Mouse (Mus musculus) telencephalon, adult 2 months (tissue): Measurements from ENCODE around the gene Yipf4.
A peak's percentile ranks its signal among the peaks of the same experiment; 100 is the strongest.
"Not testable (repeated sequence)": the region's sequence is repeated elsewhere in the genome, so short reads cannot be mapped to it uniquely, and the experiment has no call there.

ENCODE experiments used
- DNase-seq: peaks from one replicate; pipeline ENCODE4 v3.0.0-alpha.2; 2011; ENCODE audit warnings: low read depth, low spot score

The Yipf4 gene

DNA sequence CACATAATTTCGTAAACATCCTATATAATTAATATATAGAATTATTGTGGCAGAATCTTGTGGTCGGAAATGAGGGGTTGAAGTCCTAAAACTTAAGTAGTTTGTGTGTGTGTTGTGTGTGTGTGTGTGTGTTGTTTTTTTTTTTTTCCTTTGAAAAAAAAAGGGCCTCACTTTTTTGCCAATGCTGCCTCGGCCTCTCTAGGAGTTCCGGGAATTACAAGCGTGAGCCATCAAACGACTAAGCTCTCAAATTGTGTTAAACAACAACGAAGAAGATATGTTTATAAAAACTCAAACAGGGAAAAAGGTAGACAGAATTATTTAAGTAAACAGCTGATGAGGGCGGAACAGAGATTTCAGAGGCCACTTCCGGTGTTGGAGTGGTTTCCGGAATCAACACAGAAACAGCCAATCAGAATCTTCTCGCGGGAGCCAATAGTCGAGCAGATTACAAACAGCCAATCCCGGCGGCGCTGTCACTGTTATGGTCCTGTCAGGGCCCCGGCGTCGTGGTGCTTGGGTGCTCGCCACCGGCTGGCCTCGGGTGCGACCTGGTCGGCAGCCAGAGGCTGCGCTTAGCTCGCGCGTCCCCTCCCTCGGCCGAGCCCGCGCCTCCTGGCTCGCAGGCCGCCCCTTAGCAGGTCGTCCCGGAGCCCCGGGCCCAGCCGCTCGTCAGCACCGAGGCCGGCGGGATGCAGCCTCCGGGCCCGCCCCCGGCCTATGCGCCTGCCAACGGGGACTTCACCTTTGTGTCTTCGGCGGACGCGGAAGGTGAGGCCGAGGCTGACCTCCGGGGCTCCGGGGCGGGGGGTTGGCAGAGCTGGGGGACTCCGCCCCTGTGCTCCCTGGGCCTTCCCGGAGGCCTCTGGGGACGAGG lies at the start of gene Yipf4:
Yipf4 (plus strand) TSS at position 470 of the 877 bp plus-strand sequence.
- DNase-seq = peak; percentile 96

DNA sequence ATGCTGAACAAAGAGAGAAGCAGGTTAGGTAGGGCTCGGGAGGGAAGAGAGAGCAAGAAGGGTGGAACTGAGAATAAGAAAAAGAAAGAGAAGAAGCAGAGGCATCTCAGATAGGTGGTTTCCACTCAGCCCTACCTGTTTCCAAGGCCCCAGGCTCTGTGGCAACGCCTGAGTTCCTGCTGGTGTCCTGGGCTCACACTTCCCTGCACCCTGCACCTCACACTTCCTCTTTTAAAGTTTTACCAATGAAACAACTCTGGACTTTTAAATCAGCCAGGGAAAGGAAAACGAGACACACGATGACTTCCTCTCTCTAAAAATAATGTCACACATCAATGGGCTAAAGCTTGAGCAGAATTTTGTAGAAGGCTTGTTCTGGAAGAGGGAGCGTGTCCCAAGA lies 48.8 kb upstream of the Yipf4 start:
- no peak for DNase-seq

DNA sequence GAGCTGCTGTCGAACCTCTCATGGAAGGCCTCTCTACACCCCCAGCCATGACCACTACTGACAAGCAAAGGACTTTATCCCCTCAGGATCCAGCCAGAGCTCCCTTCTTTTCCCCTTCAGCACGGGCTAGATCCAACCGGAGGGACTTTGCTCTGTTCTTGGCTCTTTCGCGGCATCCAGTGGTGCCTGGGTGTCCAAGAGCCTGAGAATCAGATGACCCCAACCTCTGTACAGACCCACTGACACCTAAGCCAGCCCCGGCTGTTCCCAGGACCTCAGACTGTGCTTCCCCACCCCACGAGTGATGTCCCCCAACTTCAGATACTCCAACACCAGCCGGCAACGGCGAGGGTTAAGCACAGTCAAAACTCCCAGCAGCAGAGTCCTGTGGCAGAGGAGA lies 39.5 kb upstream of the Yipf4 start:
- no peak for DNase-seq

DNA sequence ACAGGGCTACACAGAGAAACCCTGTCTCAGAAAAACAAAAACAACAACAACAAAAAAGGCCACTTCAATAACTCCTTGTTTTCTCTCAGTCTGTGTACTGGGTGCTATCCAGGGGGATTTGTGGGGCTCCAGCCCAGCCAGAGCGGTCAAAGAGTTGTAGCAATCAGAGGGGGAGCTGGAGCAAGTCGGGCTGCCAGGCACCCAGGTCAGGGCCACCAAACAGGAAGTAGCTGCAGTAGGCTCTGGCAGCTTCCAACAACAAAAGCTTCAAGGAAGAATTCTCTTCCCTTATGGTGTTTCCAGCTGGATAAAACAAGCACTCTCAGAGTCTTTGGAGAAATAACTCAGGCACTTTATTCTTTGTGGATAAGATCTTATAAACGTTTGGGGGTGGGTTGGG lies 35.4 kb upstream of the Yipf4 start:
- no peak for DNase-seq

DNA sequence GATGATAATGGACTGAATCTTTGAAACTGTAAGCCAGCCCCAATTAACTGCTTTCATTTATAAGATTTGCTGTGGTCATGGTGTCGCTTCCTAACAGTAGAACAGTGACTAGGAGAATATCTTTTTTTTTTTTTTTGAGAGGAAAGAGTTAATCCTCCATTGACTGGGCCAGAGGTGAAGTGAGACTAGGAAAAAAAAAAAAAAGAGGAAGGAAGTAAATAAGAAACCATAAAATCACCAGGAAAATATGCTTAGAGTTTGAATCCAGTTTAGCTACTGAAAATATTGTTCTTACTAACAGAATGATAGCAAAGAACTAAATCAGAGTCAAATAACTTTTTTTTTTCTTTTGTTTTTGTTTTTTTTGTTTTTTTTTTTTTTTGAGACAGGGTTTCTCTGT lies 34.6 kb upstream of the Yipf4 start:
- DNase-seq = no peak

DNA sequence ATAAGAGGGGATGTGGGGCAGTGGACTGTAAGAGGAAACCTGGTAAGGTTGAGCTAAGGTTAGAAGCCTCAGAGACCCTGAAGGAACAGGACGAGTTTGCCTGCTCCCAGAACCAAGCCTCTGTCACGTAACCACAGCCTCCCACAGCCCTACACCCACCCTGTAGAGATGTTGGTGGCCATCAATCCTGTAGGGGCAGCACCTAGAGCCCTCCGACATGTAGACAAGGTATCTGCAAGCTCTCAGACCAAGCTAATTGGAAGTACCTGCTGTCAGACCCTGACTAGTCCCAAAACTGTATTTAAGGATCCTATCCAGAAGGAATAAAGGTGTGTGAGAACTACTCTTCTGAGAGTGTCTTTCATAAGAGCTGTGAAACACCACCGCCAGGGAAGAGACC lies 33.9 kb upstream of the Yipf4 start:
- DNase-seq = no peak

DNA sequence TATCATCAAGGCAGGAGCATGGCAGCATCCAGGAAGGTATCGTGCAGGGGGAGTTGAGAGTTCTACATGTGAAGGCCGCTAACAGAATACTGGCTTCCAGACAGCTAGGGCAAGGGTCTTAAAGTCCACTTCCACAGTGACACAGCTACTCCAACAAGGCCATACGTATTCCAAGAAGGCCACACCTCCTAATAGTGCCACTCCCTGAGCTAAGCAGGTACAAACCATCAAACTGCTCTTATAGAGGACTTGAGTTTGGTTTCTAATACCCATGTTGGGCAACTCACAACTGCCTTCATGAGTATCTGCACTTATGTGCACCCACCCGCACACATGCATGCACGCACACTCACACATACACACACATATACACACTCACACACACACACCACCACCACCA lies 32.5 kb upstream of the Yipf4 start:
- DNase-seq = no peak

DNA sequence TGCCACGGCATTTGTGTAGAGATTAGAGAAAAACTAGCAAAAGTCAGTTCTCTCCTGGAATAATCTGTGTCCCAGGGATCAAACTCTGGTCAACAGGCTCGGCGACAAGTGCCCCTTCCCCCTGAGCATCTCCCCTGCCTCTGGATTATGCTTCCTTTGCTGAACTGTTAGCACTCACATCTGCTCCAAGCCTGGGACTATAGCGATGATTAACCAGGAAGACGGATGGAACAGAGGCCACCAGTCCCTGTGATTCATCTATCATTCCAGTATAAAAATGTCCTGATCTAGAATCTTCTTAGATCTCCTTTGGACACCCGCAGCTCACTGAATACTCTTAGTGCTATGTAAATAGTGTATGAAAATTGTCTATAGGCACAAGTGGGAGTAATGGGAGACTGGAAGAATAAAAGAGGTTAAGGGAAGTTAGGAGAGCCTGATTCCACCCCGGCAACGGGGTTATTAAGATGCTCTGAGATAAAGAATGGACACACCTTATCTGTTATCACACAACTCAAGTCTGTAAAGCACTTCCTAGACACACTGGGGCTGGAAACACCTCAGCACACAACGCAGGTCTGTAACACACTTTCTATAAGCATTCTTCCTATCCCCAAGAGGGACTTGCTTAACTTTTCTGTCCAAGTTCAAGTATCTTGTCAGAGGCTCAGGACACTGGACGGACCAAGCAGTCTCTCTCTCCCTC lies 31.2 kb upstream of the Yipf4 start:
- no peak for DNase-seq

DNA sequence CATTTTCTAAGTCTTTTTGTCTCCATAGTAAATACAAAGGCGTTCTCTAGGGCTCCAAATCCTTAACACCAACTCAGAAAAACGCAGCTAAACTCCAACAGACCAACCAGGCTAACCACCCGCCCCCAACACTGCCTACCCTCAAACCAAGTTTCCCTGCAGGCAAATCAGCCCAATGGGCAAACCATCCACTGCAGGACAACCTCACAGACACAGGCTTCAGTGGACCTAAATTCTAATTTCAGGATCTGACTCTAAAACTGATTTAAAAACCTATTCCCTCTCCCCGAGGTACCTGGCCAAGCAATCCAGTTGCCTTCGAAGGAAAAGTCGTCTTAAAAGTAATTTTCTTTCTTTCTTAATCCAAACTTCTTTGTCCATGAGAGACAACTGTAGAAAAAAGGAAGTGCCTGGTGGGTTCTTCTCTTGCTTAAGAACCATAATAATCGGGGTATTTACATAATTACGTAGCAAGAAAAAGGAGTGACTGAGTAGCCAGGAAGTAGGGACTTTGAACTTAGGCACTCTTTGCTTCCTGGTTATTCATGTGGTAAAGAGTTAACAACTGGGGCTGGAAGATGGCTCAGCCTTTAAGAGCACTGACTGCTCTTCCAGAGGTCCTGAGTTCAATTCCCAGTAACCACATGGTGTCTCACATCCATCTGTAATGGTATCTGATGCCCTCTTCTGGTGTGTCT lies 30.4 kb upstream of the Yipf4 start, which contains the start of gene Nlrc4:
Nlrc4 (minus strand) TSS at position 432 of the 698 bp plus-strand sequence.
- no peak for DNase-seq

DNA sequence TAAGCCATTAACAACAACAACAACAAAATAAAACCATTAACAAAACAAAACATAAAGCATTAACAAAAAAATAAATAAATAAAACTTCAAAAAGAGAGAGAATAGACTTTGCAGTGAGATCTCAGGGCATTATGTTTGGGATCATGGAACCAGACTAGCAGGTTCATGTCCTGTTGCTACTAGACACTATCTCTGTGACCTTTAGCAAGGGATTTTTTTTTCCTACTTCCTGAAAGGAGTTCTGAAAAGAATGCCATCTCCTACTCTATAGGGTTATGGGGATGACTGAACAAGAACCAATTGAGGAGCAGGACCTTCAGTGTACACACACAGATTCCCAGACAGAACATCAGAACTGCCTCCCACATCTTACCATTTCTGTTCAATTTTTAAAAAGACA lies 25.8 kb upstream of the Yipf4 start:
- no peak for DNase-seq

DNA sequence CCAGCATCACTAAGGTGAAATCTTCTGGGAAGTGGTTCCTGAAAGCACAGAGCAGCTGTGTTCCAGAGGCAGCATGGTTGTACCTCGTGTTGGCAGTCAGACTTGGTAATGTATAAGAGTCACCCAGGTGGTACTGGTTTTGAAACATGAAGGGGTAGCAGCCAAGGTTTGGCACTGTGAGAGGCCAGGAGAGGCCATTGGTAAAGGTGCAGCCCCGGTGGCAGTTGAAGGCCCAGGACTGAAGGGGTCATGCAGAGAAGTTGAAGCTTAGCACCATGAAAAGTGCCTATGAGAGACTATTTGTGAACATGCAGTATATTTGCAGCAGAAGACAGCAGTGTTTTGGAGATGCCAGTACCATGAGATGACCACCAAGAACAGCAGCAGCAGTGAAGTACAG lies 21.3 kb upstream of the Yipf4 start:
- DNase-seq = not testable (repeated sequence)

DNA sequence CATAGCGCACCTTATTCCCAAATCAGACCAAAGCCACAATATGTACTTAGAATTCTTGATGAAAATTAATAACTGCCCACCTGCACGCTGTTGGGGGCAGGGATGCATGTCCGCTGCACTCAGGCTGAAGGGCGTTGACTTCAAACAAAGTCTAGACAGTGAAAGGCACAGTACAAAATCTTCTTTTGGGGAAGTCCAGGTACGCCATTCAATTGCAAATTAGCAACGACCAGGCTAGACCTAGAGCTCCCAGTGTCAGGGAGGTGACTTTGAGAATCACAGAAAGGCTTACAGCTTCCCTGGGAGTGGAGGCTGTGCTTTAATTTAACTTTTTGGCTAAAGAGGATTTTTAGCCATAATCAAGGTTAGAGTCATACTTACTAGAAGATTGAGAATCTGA lies 19.2 kb upstream of the Yipf4 start:
- DNase-seq = not testable (repeated sequence)

DNA sequence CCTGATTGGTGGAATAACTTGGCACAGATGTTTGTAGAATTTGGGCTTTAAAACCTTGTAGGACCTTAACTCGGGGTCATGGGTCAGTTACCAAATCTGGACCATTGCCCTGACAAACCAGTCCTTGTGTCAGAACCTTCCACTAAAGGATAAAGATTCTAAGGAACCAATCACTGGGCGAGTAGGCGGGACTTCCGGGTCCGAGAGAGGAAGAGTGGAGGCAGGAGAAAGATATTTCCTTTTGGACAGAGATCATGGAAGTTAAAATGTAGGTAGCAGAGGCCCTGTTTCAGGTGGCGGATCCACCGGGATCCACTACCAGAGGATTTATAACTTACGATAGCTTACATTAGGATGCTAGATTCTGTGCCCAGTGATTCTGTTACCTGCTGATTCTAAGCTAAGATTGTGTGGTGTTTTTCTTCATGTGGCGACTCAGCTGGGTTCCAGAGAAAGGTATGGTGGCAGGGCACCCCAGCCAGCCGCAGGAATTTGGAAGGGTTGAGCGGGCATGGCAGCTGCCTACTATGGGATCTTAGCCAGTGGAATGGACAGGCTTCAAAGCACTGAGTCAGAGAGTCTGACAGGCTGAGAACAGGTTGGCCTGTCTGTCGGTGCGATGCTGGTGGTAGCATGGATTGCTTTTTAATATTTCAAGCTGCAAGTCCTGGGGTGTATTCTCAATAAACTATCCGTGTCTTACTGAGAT lies 8.8 kb upstream of the Yipf4 start:
- DNase-seq = no peak

DNA sequence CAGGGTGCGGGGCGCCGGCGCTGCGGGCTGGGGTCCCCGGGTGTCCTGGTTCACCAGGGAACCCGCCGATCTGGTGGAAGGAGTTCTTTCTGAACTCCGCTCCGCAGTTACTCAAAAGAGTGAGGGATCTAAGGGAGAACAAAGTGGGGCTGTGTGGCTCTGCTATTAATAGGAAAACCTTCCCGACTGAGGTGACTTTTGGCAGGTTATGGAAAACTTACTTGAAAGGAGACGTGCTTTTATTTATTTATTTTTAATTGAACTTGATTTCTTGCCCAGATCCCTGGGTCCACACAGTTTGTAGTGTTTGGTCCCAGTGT lies 568 bp downstream of the Yipf4 start:
- no peak for DNase-seq

DNA sequence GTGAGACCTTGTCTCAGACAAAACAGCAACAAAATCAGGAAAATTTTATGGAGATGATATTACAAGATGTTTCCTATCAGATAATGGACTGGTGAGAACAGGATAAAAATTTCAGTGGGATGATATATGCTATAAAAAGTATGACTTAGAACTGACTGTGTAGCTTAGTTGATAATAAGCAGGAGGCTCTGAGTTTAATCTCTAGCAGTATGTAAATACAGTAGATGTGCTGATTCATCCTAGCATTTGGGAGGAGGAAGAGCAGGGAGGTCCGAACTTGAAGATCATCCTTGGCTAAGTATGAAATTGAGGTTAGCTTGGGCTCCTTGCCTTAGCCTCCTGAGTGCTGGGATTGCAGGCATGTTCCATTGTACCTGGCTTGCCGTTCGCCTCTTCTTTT lies 2.3 kb downstream of the Yipf4 start:
- no peak for DNase-seq

DNA sequence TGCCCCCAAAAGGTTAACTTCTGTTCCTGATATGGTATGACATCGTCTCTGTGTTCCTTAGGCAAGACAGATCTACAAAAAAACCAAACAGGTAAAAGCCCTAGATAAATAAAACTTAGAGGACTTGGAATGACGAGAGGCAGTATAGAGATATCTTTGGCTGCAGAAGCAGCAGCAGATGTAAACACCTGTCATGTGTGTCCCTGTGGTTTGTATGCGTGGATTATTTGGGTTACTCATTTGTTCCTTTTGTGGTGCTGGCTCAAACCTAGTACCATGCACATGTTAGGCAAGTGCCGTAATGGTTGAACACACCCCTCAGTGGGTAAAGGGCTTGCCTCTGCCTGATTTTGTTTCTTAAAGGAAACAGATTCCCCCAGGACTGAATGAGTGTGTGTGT lies 10.9 kb downstream of the Yipf4 start:
- no peak for DNase-seq

DNA sequence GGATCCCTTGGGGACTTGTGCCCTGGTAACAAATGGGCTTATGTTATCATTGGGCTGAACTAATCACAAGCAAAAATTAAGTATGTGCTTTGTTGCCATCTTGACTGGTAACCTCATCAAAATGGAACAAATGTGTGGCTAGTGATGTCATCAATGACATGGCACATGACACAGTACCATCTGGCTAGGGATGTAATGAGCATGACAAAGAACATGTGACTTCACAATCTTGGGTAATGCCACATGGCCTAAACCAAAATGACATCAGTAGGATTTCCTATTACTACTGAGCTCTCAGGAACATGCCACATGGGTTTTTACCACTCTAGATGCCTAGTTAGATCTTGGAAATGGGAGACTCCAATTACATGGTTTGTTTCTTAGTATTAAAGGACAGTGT lies 11.8 kb downstream of the Yipf4 start:
- no peak for DNase-seq

DNA sequence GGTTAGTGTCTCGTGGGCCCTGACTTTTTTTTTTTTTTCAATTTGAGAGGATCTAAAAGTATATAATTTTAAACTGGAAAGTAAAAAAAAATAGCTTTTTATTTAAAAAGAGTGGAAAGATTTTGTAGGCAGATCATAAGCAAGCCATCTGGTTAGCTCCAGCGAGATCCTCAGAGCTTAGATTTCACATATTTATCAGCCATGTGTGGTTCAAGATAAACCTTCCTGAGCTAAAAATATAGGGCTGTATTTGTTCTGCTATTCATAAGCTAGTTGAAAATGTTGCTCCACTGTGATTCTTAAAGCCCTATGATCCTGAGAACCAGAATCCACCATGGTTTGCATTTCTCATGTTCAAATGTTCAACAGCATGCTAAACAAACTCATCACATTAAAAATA lies 18.6 kb downstream of the Yipf4 start:
- peak; percentile 90 for DNase-seq

DNA sequence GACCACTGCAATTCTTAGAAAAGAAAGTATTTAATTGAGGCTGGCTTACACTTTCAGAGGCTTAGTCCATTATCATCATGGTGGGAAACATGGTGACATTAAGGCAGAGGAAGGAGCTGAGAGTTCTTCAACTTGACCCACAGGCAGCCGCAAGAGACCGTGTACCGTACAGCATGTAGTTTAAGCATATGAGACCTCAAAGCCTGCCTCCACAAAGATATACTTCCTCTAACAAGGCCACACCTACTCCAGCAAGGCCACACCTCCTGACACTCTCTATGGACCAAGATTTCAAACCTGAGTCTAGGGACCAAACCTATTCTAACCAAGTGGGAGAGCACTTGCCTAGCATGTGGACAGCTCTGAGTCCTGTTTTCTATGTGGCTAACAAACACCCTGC lies 19.3 kb downstream of the Yipf4 start:
- no peak for DNase-seq

DNA sequence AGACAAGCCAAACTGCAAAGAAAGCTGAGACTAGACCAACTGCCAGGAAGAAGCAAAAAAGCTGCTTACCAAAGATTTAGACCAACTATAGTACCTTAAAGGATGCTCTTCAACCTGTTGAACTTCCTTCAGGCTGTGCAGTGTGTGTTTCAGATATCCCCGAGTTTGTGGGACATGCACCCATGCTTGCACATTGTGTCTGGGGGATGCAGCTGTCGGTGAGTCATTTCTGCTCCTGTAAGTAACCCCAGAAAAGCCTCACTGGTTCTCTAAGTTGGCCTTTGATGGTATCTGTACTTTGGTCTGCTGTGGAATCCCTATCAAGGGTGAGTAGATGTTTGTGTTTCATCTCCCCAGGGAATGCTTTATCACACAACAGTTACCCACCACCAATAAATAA lies 23.0 kb downstream of the Yipf4 start:
- no peak for DNase-seq

DNA sequence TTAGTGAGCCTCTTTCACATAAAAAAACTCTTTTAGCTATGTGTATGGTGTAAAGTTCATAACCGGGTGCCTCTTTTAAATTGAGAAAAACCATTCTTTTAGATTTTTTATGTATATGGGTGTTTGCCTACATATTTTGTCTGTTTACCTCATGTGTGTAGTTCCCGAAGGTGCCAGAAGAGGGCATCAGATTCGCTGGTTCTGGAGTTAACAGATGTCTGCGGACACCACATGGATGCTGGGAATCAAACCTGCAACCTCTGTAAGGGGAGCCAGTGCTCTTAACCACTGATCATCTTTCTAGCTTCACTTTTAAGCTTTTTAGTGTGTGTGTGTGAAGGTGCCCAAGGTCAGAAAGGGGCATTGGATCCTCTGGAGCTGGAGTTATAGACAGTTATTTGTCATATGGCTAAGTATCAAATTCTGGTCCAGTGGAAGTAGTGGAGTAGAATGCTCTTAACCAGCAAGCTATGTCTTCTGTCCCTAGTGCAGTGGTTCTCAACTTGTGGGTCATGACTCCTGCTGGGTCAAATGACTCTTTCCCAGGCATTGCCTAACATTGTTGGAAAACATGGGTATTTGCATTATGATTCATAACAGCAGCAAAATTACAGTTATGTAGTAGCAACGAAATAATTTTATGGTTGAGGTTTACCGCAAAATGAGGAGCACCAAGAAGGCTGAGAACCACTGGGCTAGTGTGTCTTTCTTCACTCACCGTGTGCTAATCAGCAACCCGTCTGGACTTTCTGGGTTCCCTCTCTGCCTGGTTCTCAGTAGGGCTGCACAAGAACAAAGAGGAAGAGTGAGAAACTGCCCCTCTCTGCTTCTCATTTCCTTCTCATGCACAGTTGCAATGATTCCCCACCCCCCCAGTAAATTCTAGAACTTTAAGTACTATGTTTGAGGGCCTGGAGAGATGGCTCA lies 33.8 kb downstream of the Yipf4 start:
- no peak for DNase-seq
